Mouse (Mus musculus) adrenal gland, adult (tissue): ENCODE results near the gene Trappc13.
"Not testable (repeated sequence)": the region's sequence is repeated elsewhere in the genome, so short reads cannot be mapped to it uniquely, and the experiment has no call there.

Experiments used
- DNase-seq, 2 experiments: peaks; one replicate each; pipeline ENCODE4 v3.0.0; 2022 to 2023; ENCODE audit warnings: low spot score in 1 of 2; ENCODE audit not compliant: inconsistent age in 2 of 2

Gene Trappc13

GRCm38 (mm10) chr13:104177796-104178649, at the start of gene Trappc13:
Gene Trappc13, minus strand, starts transcription at chr13:104178469.
- peak in 1 of 2 experiments; percentile 98 for DNase-seq

- DNase-seq: peak in 1 of 2 experiments; percentile 23
These were observed 49.2 kb upstream of the Trappc13 start for GRCm38 (mm10) chr13:104227478-104227877.

GRCm38 (mm10) chr13:104204313-104204712, 26.0 kb upstream of the Trappc13 start:
- DNase-seq: no peak

- not testable (repeated sequence) for DNase-seq
These were observed 17.6 kb upstream of the Trappc13 start for GRCm38 (mm10) chr13:104195891-104196290.

GRCm38 (mm10) chr13:104187357-104187756, 9.1 kb upstream of the Trappc13 start:
- DNase-seq: peak in 1 of 2 experiments; percentile 11

- no peak for DNase-seq
These were observed 1.1 kb upstream of the Trappc13 start for GRCm38 (mm10) chr13:104179176-104179888.

- peak; percentile 98 to 99 for DNase-seq
These were observed 417 bp upstream of the Trappc13 start, which contains the start of gene Trim23 for GRCm38 (mm10) chr13:104178650-104179121. Gene Trim23, plus strand, starts transcription at chr13:104178797.

GRCm38 (mm10) chr13:104176874-104177273, 1.4 kb downstream of the Trappc13 start:
- no peak for DNase-seq

- no peak for DNase-seq
These were observed 5.8 kb downstream of the Trappc13 start for GRCm38 (mm10) chr13:104172498-104172897.

GRCm38 (mm10) chr13:104171711-104172110, 6.6 kb downstream of the Trappc13 start:
- DNase-seq: peak; percentile 10 to 62

- no peak for DNase-seq
These were observed 22.6 kb downstream of the Trappc13 start for GRCm38 (mm10) chr13:104155686-104156085.

GRCm38 (mm10) chr13:104155106-104155505, 23.2 kb downstream of the Trappc13 start:
- DNase-seq: no peak

- no peak for DNase-seq
These were observed 24.1 kb downstream of the Trappc13 start for GRCm38 (mm10) chr13:104154180-104154579.

GRCm38 (mm10) chr13:104145646-104146045, 32.6 kb downstream of the Trappc13 start:
- peak in 1 of 2 experiments; percentile 68 for DNase-seq

GRCm38 (mm10) chr13:104144871-104145270, 33.4 kb downstream of the Trappc13 start:
- DNase-seq: no peak

- DNase-seq: peak; percentile 75 to 93
These were observed 38.7 kb downstream of the Trappc13 start for GRCm38 (mm10) chr13:104139369-104140209.

- DNase-seq: no peak
These were observed 43.7 kb downstream of the Trappc13 start for GRCm38 (mm10) chr13:104134510-104135085.

GRCm38 (mm10) chr13:104132561-104132960, 45.7 kb downstream of the Trappc13 start:
- no peak for DNase-seq

GRCm38 (mm10) chr13:104123662-104124381, 54.4 kb downstream of the Trappc13 start:
- DNase-seq: no peak
